Mouse (Mus musculus) heart, embryonic 14.5 days (tissue): ENCODE data around the gene Tax1bp1. TPM values are rescaled to one million over a fixed set of nuclear protein-coding genes. Genes with fewer than 3 reads are reported as not detected.

Experiments used
- ATAC-seq: fragments of 200-750 bp; cut with Nextera tagmentation; 2 replicates; pipeline ENCODE4 v1.8.0; 2017; ENCODE audit warnings: low read depth, moderate TSS enrichment; ENCODE audit not compliant: insufficient number of reproducible peaks, insufficient read depth, low FRiP score
- H3K27ac ChIP-seq, 2 experiments: fragments of 200-500 bp in 1 of 2; fragments of 300-500 bp in 1 of 2; sonication (generic) in 1 of 2; replicated peaks in 1 of 2; 2 replicates each; pipeline ENCODE4 v1.5.1; 2012 to 2014; ENCODE audit warnings: low read depth in 2 of 2, low read length in 2 of 2, control low read depth in 1 of 2, mild to moderate bottlenecking in 1 of 2, mixed read lengths in 1 of 2; ENCODE audit not compliant: control insufficient read depth in 1 of 2, insufficient read depth in 1 of 2
- H3K27me3 ChIP-seq: fragments of 300-500 bp; sonication (generic); 2 replicates; pipeline ENCODE4 v1.6.1; 2014; ENCODE audit warnings: mild to moderate bottlenecking, low read length, control low read depth; ENCODE audit not compliant: control insufficient read depth, insufficient read depth
- H3K36me3 ChIP-seq: fragments of 300-500 bp; sonication (generic); 2 replicates; pipeline ENCODE4 v1.6.1; 2014; ENCODE audit warnings: mild to moderate bottlenecking, control low read depth, low read length, mixed read lengths; ENCODE audit not compliant: control insufficient read depth, insufficient read depth
- H3K4me1 ChIP-seq, 2 experiments: fragments of 200-500 bp in 1 of 2; fragments of 300-500 bp in 1 of 2; sonication (generic) in 1 of 2; 2 replicates each; pipeline ENCODE4 v1.6.1; 2012 to 2014; ENCODE audit warnings: low read length in 2 of 2, control low read depth in 1 of 2, mixed read lengths in 1 of 2; ENCODE audit not compliant: control insufficient read depth in 2 of 2, insufficient read depth in 2 of 2
- H3K4me2 ChIP-seq: fragments of 300-500 bp; sonication (generic); 2 replicates; pipeline ENCODE4 v1.6.1; 2014; ENCODE audit warnings: mild to moderate bottlenecking, low read length
- H3K4me3 ChIP-seq, 2 experiments: fragments of 200-500 bp in 1 of 2; fragments of 300-500 bp in 1 of 2; sonication (generic) in 1 of 2; 2 replicates each; pipeline ENCODE4 v1.5.1; 2012 to 2014; ENCODE audit warnings: low read length in 2 of 2, mild to moderate bottlenecking in 2 of 2, control low read depth in 1 of 2, low read depth in 1 of 2, moderate library complexity in 1 of 2; ENCODE audit not compliant: control insufficient read depth in 1 of 2, insufficient read depth in 1 of 2
- H3K9ac ChIP-seq: fragments of 300-500 bp; sonication (generic); 2 replicates; pipeline ENCODE4 v1.6.1; 2014; ENCODE audit warnings: mild to moderate bottlenecking, low read length
- H3K9me3 ChIP-seq: fragments of 300-500 bp; sonication (generic); 2 replicates; pipeline ENCODE4 v1.6.1; 2016; ENCODE audit warnings: low read length, control low read depth; ENCODE audit not compliant: control insufficient read depth
- whole genome bisulfite sequencing: fragments of 180-500 bp; shearing (Covaris S2); extraction: QIAGEN DNeasy Blood & Tissue Kit; methylation state at CpG from one replicate; pipeline ENCODE4 v1.1.7; 2014; 5-methylcytosine and 5-hydroxymethylcytosine counted together
- polyA plus RNA-seq: library from polyadenylated mRNA; unstranded; fragments of >200 nt; fragmentation: Nextera tagmentation; extraction: Ambion mirVana; gene quantifications from 2 replicates; pipeline ENCODE4 v1.2.1, GENCODE M21; 2014

Gene Tax1bp1
- polyA plus RNA-seq, 1 experiment from 2014 or later, result 118 TPM

GRCm38 (mm10) chr6:52797252-52797800 lies 83.8 kb downstream of the Tax1bp1 start:
- no peaks in the 10 kb centered on the region for H3K36me3 ChIP-seq
- no peaks in the 10 kb centered on the region for H3K27me3 ChIP-seq
- H3K4me3 ChIP-seq, result no peak overlapping the region
- no peak for ATAC-seq
- H3K27ac ChIP-seq, result no peak overlapping the region
- no peaks in the 10 kb centered on the region for H3K9me3 ChIP-seq
- no peak overlapping the region for H3K4me2 ChIP-seq
- H3K4me1 ChIP-seq, result peaks cover 20 to 21% of the 10 kb centered on the region in 2 experiments
- no peak overlapping the region for H3K9ac ChIP-seq
- 41% methylated on average over 6 of the region's 6 CpGs for WGBS

GRCm38 (mm10) chr6:52802181-52802580 lies 88.7 kb downstream of the Tax1bp1 start:
- no peaks in the 10 kb centered on the region for H3K9me3 ChIP-seq
- no peak for ATAC-seq
- no peak overlapping the region for H3K9ac ChIP-seq
- WGBS, result 55% methylated on average over 9 of the region's 9 CpGs
- peaks cover 0 to 10% of the 10 kb centered on the region in 2 experiments; a peak in 2 of 4 replicates for H3K4me1 ChIP-seq
- H3K27ac ChIP-seq, result no peak overlapping the region
- H3K4me3 ChIP-seq, result no peak overlapping the region
- no peak overlapping the region for H3K4me2 ChIP-seq
- H3K36me3 ChIP-seq, result no peaks in the 10 kb centered on the region
- H3K27me3 ChIP-seq, result no peaks in the 10 kb centered on the region

- 91% methylated on average over 3 of the region's 3 CpGs for WGBS
- Histone ChIP-seq H3K36me3 (no peaks in the 10 kb centered on the region), H3K4me2 (no peak overlapping the region), H3K27me3 (no peaks in the 10 kb centered on the region), H3K4me3 (no peak overlapping the region), H3K9ac (no peak overlapping the region), H3K9me3 (no peaks in the 10 kb centered on the region), H3K4me1 (peaks cover 0 to 4% of the 10 kb centered on the region in 2 experiments; a peak in 1 of 4 replicates), H3K27ac (no peak overlapping the region)
- no peak for ATAC-seq
Measured at GRCm38 (mm10) chr6:52805237-52805856, 91.8 kb downstream of the Tax1bp1 start.

Other genes starting within 250 kb of the Tax1bp1 start
- gene Hibadh, start 73.3 kb upstream of the Tax1bp1 start, polyA plus RNA-seq, result 83.4 and 97.4 TPM in 2 replicates